Mouse (Mus musculus) liver, embryonic 14.5 days (tissue): ENCODE measurements around the gene Cux2. TPM values are rescaled to one million over a fixed set of nuclear protein-coding genes. Genes with fewer than 3 reads are reported as not detected.

Experiments
- ATAC-seq: fragments of 200-750 bp; cut with Nextera tagmentation; 2 replicates; pipeline ENCODE4 v1.8.0; 2017; ENCODE audit warnings: moderate number of reproducible peaks, mild to moderate bottlenecking, moderate library complexity; ENCODE audit not compliant: insufficient read depth
- DNase-seq, 3 experiments: peaks; one replicate each; pipeline ENCODE4 v3.0.0-alpha.2; 2012 to 2013; ENCODE audit warnings: low read depth in 3 of 3, low spot score in 3 of 3
- H3K27ac ChIP-seq: fragments of 300-500 bp; sonication (generic); 2 replicates; pipeline ENCODE4 v1.5.1; 2014; ENCODE audit warnings: moderate library complexity, mild to moderate bottlenecking, control low read depth, inconsistent platforms
- H3K27me3 ChIP-seq: fragments of 300-500 bp; sonication (generic); 2 replicates; pipeline ENCODE4 v1.6.1; 2014; ENCODE audit warnings: mild to moderate bottlenecking, low read length, moderate library complexity; ENCODE audit not compliant: control insufficient read depth, insufficient read depth
- H3K36me3 ChIP-seq: fragments of 300-500 bp; sonication (generic); replicated peaks from 2 replicates; pipeline ENCODE4 v1.6.1; 2014; ENCODE audit warnings: low read depth; ENCODE audit not compliant: control insufficient read depth, insufficient read depth
- H3K4me1 ChIP-seq, 2 experiments: fragments of 200-500 bp in 1 of 2; fragments of 300-500 bp in 1 of 2; sonication (generic) in 1 of 2; replicated peaks; 2 replicates each; pipeline ENCODE4 v1.6.1; 2012 to 2014; ENCODE audit warnings: antibody characterized with exemption in 1 of 2, inconsistent platforms in 1 of 2, low read length in 1 of 2; ENCODE audit not compliant: control insufficient read depth in 2 of 2, insufficient read depth in 2 of 2
- H3K4me2 ChIP-seq: fragments of 300-500 bp; sonication (generic); 2 replicates; pipeline ENCODE4 v1.6.1; 2014; ENCODE audit warnings: low read depth, mild to moderate bottlenecking, control low read depth, moderate library complexity
- H3K4me3 ChIP-seq, 2 experiments: fragments of 200-500 bp in 1 of 2; fragments of 300-500 bp in 1 of 2; sonication (generic) in 1 of 2; 2 replicates each; pipeline ENCODE4 v1.5.1; 2012 to 2014; ENCODE audit warnings: low read depth in 2 of 2, low read length in 2 of 2, mild to moderate bottlenecking in 2 of 2, control low read depth in 1 of 2, inconsistent platforms in 1 of 2, moderate library complexity in 1 of 2; ENCODE audit not compliant: insufficient read depth in 1 of 2
- H3K9ac ChIP-seq: fragments of 300-500 bp; sonication (generic); replicated peaks from 2 replicates; pipeline ENCODE4 v1.6.1; 2014; ENCODE audit warnings: mild to moderate bottlenecking, control low read depth, moderate library complexity
- H3K9me3 ChIP-seq: fragments of 300-500 bp; sonication (generic); 2 replicates; pipeline ENCODE4 v1.6.1; 2016; ENCODE audit warnings: low read length, mixed read lengths; ENCODE audit not compliant: control insufficient read depth
- CTCF ChIP-seq: IDR thresholded peaks from 2 replicates; pipeline ENCODE4 v1.5.1; 2016; ENCODE audit warnings: antibody characterized with exemption, low read depth, control low read depth
- EP300 ChIP-seq: IDR thresholded peaks from 2 replicates; pipeline ENCODE4 v1.6.1; 2016; ENCODE audit warnings: antibody characterized with exemption, low read depth
- WGBS: fragments of 180-500 bp; shearing (Covaris S2); extraction: QIAGEN DNeasy Blood & Tissue Kit; methylation state at CpG from one replicate; pipeline ENCODE4 v1.1.7; 2014; ENCODE audit not compliant: insufficient replicate concordance; 5-methylcytosine and 5-hydroxymethylcytosine counted together
- polyA plus RNA-seq, 2 experiments: library from polyadenylated mRNA; depleted of rRNA in 1 of 2; stranded (reverse) in 1 of 2; unstranded in 1 of 2; fragments of >200 nt; fragmentation: Nextera tagmentation in 1 of 2; extraction: Ambion mirVana in 1 of 2; gene quantifications; 2 replicates each; pipeline versions ENCODE4 v1.2.1 to v1.2.3; 2012 to 2014

The Cux2 gene
- polyA plus RNA-seq, 2 experiments, result 1.0 to 1.4 TPM

GRCm38 (mm10) chr5:121909226-121909985, 140.5 kb downstream of the Cux2 start:
- H3K36me3 ChIP-seq, result no peaks in the 10 kb centered on the region
- H3K4me1 ChIP-seq, result no peaks in the 10 kb centered on the region
- no peak overlapping the region for H3K27ac ChIP-seq
- no peak for ATAC-seq
- H3K4me2 ChIP-seq, result no peak overlapping the region
- no peaks in the 10 kb centered on the region for H3K9me3 ChIP-seq
- 69% methylated on average over 21 of the region's 21 CpGs for WGBS
- DNase-seq, result no peak
- TF ChIP-seq EP300, result no peak
- TF ChIP-seq CTCF, result no peak
- H3K4me3 ChIP-seq, result no peak overlapping the region
- no peak overlapping the region for H3K9ac ChIP-seq
- no peaks in the 10 kb centered on the region for H3K27me3 ChIP-seq

- Histone ChIP-seq H3K4me2 (no peak overlapping the region), H3K9ac (no peak overlapping the region), H3K9me3 (no peaks in the 10 kb centered on the region), H3K27ac (no peak overlapping the region), H3K4me3 (no peak overlapping the region), H3K4me1 (no peaks in the 10 kb centered on the region), H3K36me3 (no peaks in the 10 kb centered on the region), H3K27me3 (no peaks in the 10 kb centered on the region)
- ATAC-seq (no peak), DNase-seq (no peak)
- no peak for TF ChIP-seq CTCF
- TF ChIP-seq EP300, result no peak
- WGBS, result 54% methylated on average over 17 of the region's 17 CpGs
These were observed 144.2 kb downstream of the Cux2 start for GRCm38 (mm10) chr5:121905671-121906070.

- Histone ChIP-seq H3K27me3 (no peaks in the 10 kb centered on the region), H3K36me3 (no peaks in the 10 kb centered on the region), H3K27ac (no peak overlapping the region), H3K9me3 (no peaks in the 10 kb centered on the region), H3K4me2 (no peak overlapping the region), H3K9ac (no peak overlapping the region), H3K4me1 (no peaks in the 10 kb centered on the region), H3K4me3 (no peak overlapping the region)
- no peak for ATAC-seq
- DNase-seq, result no peak
- 70% methylated on average over 14 of the region's 14 CpGs for WGBS
- no peak for TF ChIP-seq EP300
- no peak for TF ChIP-seq CTCF
These were observed 145.1 kb downstream of the Cux2 start for GRCm38 (mm10) chr5:121904799-121905198.

- no peaks in the 10 kb centered on the region for H3K9me3 ChIP-seq
- H3K4me2 ChIP-seq, result no peak overlapping the region
- H3K36me3 ChIP-seq, result no peaks in the 10 kb centered on the region
- no peak for DNase-seq
- no peak for ATAC-seq
- no peaks in the 10 kb centered on the region for H3K4me1 ChIP-seq
- 62% methylated on average over 23 of the region's 23 CpGs for WGBS
- no peak overlapping the region for H3K4me3 ChIP-seq
- TF ChIP-seq EP300 (no peak), CTCF (no peak)
- no peak overlapping the region for H3K9ac ChIP-seq
- no peaks in the 10 kb centered on the region for H3K27me3 ChIP-seq
- H3K27ac ChIP-seq, result no peak overlapping the region
These were observed 146.8 kb downstream of the Cux2 start for GRCm38 (mm10) chr5:121902809-121903745.

GRCm38 (mm10) chr5:121895117-121895756, 154.7 kb downstream of the Cux2 start:
- H3K9ac ChIP-seq, result no peak overlapping the region
- TF ChIP-seq EP300 (no peak), CTCF (no peak)
- no peaks in the 10 kb centered on the region for H3K4me1 ChIP-seq
- no peaks in the 10 kb centered on the region for H3K9me3 ChIP-seq
- no peak overlapping the region for H3K4me2 ChIP-seq
- no peaks in the 10 kb centered on the region for H3K36me3 ChIP-seq
- H3K4me3 ChIP-seq, result no peak overlapping the region
- H3K27me3 ChIP-seq, result no peaks in the 10 kb centered on the region
- WGBS, result 69% methylated on average over 24 of the region's 24 CpGs
- ATAC-seq, result no peak
- no peak for DNase-seq
- H3K27ac ChIP-seq, result no peak overlapping the region
